Mouse (Mus musculus): Measurements from ENCODE around the gene Crebrf. TPM values are rescaled to one million over a fixed set of nuclear protein-coding genes. Genes with fewer than 3 reads are reported as not detected.
A peak's percentile ranks its signal among the peaks of the same experiment; 100 is the strongest.

The Crebrf gene
- polyA plus RNA-seq, 1 experiment from 2014 or later, result 10.2 TPM

- Histone ChIP-seq H3K27ac (ENCODE audit: low read depth, low read length) (no peak overlapping the region), H3K36me3 (ENCODE audit: control insufficient read depth, insufficient read depth, low read length) (no peaks in the 10 kb centered on the region), H3K4me1 (replicated peaks; ENCODE audit: control insufficient read depth, insufficient read depth, low read length) (no peaks in the 10 kb centered on the region), H3K4me3 (ENCODE audit: low read depth, low read length) (no peak overlapping the region), H3K27me3 (ENCODE audit: control insufficient read depth, insufficient read depth, low read length) (no peaks in the 10 kb centered on the region), H3K9ac (ENCODE audit: low read depth, low read length) (no peak overlapping the region), H3K4me2 (replicated peaks; ENCODE audit: low read depth, low read length) (no peak overlapping the region), H3K9me3 (ENCODE audit: control insufficient read depth, low read length) (no peaks in the 10 kb centered on the region)
- ATAC-seq (ENCODE audit: low FRiP score), result no peak
- DNase-seq (ENCODE audit: low spot score), result no peak
- 56% methylated on average over 1 of the region's 1 CpGs for WGBS
These were observed 27.8 kb downstream of the Crebrf start for GRCm38 (mm10) chr17:26743294-26743693.

- ATAC-seq (ENCODE audit: low FRiP score) (no peak), DNase-seq (ENCODE audit: low spot score) (no peak)
- no peak overlapping the region for H3K9ac ChIP-seq (ENCODE audit: low read depth, low read length)
- 91% methylated on average over 3 of the region's 3 CpGs for WGBS
- H3K4me1 ChIP-seq (replicated peaks; ENCODE audit: control insufficient read depth, insufficient read depth, low read length), result no peaks in the 10 kb centered on the region
- no peak overlapping the region for H3K27ac ChIP-seq (ENCODE audit: low read depth, low read length)
- H3K4me2 ChIP-seq (replicated peaks; ENCODE audit: low read depth, low read length), result no peak overlapping the region
- H3K9me3 ChIP-seq (ENCODE audit: control insufficient read depth, low read length), result no peaks in the 10 kb centered on the region
- H3K36me3 ChIP-seq (ENCODE audit: control insufficient read depth, insufficient read depth, low read length), result no peaks in the 10 kb centered on the region
- no peaks in the 10 kb centered on the region for H3K27me3 ChIP-seq (ENCODE audit: control insufficient read depth, insufficient read depth, low read length)
- H3K4me3 ChIP-seq (ENCODE audit: low read depth, low read length), result no peak overlapping the region
These were observed 34.5 kb downstream of the Crebrf start for GRCm38 (mm10) chr17:26749975-26750374.

GRCm38 (mm10) chr17:26752297-26752696 is 36.8 kb downstream of the Crebrf start:
- H3K4me3 ChIP-seq (ENCODE audit: low read depth, low read length), result no peak overlapping the region
- 70% methylated on average over 1 of the region's 1 CpGs for WGBS
- DNase-seq (ENCODE audit: low spot score) (no peak), ATAC-seq (ENCODE audit: low FRiP score) (no peak)
- no peak overlapping the region for H3K9ac ChIP-seq (ENCODE audit: low read depth, low read length)
- no peaks in the 10 kb centered on the region for H3K4me1 ChIP-seq (replicated peaks; ENCODE audit: control insufficient read depth, insufficient read depth, low read length)
- no peaks in the 10 kb centered on the region for H3K36me3 ChIP-seq (ENCODE audit: control insufficient read depth, insufficient read depth, low read length)
- no peaks in the 10 kb centered on the region for H3K9me3 ChIP-seq (ENCODE audit: control insufficient read depth, low read length)
- H3K27ac ChIP-seq (ENCODE audit: low read depth, low read length), result no peak overlapping the region
- H3K4me2 ChIP-seq (replicated peaks; ENCODE audit: low read depth, low read length), result no peak overlapping the region
- H3K27me3 ChIP-seq (ENCODE audit: control insufficient read depth, insufficient read depth, low read length), result no peaks in the 10 kb centered on the region

- H3K9me3 ChIP-seq (ENCODE audit: control insufficient read depth, low read length), result no peaks in the 10 kb centered on the region
- no peak overlapping the region for H3K4me3 ChIP-seq (ENCODE audit: low read depth, low read length)
- no peaks in the 10 kb centered on the region for H3K27me3 ChIP-seq (ENCODE audit: control insufficient read depth, insufficient read depth, low read length)
- H3K4me1 ChIP-seq (replicated peaks; ENCODE audit: control insufficient read depth, insufficient read depth, low read length), result no peaks in the 10 kb centered on the region
- DNase-seq (ENCODE audit: low spot score) (no peak), ATAC-seq (ENCODE audit: low FRiP score) (no peak)
- H3K36me3 ChIP-seq (ENCODE audit: control insufficient read depth, insufficient read depth, low read length), result no peaks in the 10 kb centered on the region
- no peak overlapping the region for H3K9ac ChIP-seq (ENCODE audit: low read depth, low read length)
- no peak overlapping the region for H3K27ac ChIP-seq (ENCODE audit: low read depth, low read length)
- H3K4me2 ChIP-seq (replicated peaks; ENCODE audit: low read depth, low read length), result no peak overlapping the region
- WGBS, result 89% methylated on average over 2 of the region's 2 CpGs
These were observed 38.0 kb downstream of the Crebrf start for GRCm38 (mm10) chr17:26753476-26753875.

- WGBS, result 86% methylated on average over 5 of the region's 5 CpGs
- H3K27me3 ChIP-seq (ENCODE audit: control insufficient read depth, insufficient read depth, low read length), result no peaks in the 10 kb centered on the region
- H3K4me2 ChIP-seq (replicated peaks; ENCODE audit: low read depth, low read length), result no peak overlapping the region
- no peak overlapping the region for H3K27ac ChIP-seq (ENCODE audit: low read depth, low read length)
- no peaks in the 10 kb centered on the region for H3K4me1 ChIP-seq (replicated peaks; ENCODE audit: control insufficient read depth, insufficient read depth, low read length)
- H3K9ac ChIP-seq (ENCODE audit: low read depth, low read length), result no peak overlapping the region
- H3K36me3 ChIP-seq (ENCODE audit: control insufficient read depth, insufficient read depth, low read length), result no peaks in the 10 kb centered on the region
- DNase-seq (ENCODE audit: low spot score) (no peak), ATAC-seq (ENCODE audit: low FRiP score) (no peak)
- no peaks in the 10 kb centered on the region for H3K9me3 ChIP-seq (ENCODE audit: control insufficient read depth, low read length)
- H3K4me3 ChIP-seq (ENCODE audit: low read depth, low read length), result no peak overlapping the region
These were observed 51.8 kb downstream of the Crebrf start for GRCm38 (mm10) chr17:26767100-26767753.

GRCm38 (mm10) chr17:26767754-26768124 is 52.3 kb downstream of the Crebrf start:
- WGBS, result 76% methylated on average over 2 of the region's 2 CpGs
- Histone ChIP-seq H3K36me3 (ENCODE audit: control insufficient read depth, insufficient read depth, low read length) (no peaks in the 10 kb centered on the region), H3K4me3 (ENCODE audit: low read depth, low read length) (no peak overlapping the region), H3K4me1 (replicated peaks; ENCODE audit: control insufficient read depth, insufficient read depth, low read length) (no peaks in the 10 kb centered on the region), H3K9me3 (ENCODE audit: control insufficient read depth, low read length) (no peaks in the 10 kb centered on the region), H3K27me3 (ENCODE audit: control insufficient read depth, insufficient read depth, low read length) (no peaks in the 10 kb centered on the region), H3K4me2 (replicated peaks; ENCODE audit: low read depth, low read length) (no peak overlapping the region), H3K9ac (ENCODE audit: low read depth, low read length) (no peak overlapping the region), H3K27ac (ENCODE audit: low read depth, low read length) (no peak overlapping the region)
- DNase-seq (ENCODE audit: low spot score) (no peak), ATAC-seq (ENCODE audit: low FRiP score) (no peak)

GRCm38 (mm10) chr17:26776211-26776610 is 60.8 kb downstream of the Crebrf start:
- Histone ChIP-seq H3K4me1 (replicated peaks; ENCODE audit: control insufficient read depth, insufficient read depth, low read length) (no peaks in the 10 kb centered on the region), H3K9ac (ENCODE audit: low read depth, low read length) (no peak overlapping the region), H3K4me2 (replicated peaks; ENCODE audit: low read depth, low read length) (no peak overlapping the region), H3K36me3 (ENCODE audit: control insufficient read depth, insufficient read depth, low read length) (no peaks in the 10 kb centered on the region), H3K4me3 (ENCODE audit: low read depth, low read length) (no peak overlapping the region), H3K27ac (ENCODE audit: low read depth, low read length) (no peak overlapping the region), H3K27me3 (ENCODE audit: control insufficient read depth, insufficient read depth, low read length) (no peaks in the 10 kb centered on the region), H3K9me3 (ENCODE audit: control insufficient read depth, low read length) (no peaks in the 10 kb centered on the region)
- 44% methylated on average over 10 of the region's 10 CpGs for WGBS
- DNase-seq (ENCODE audit: low spot score) (peak; percentile 30), ATAC-seq (ENCODE audit: low FRiP score) (peak; percentile 27; the same call in 1 of the 2 replicates)

GRCm38 (mm10) chr17:26778001-26778400 is 62.6 kb downstream of the Crebrf start:
- no peak for ATAC-seq (ENCODE audit: low FRiP score)
- no peak overlapping the region for H3K4me3 ChIP-seq (ENCODE audit: low read depth, low read length)

GRCm38 (mm10) chr17:26778430-26779100 is 63.1 kb downstream of the Crebrf start:
- DNase-seq (ENCODE audit: low spot score) (no peak), ATAC-seq (ENCODE audit: low FRiP score) (no peak)
- Histone ChIP-seq H3K4me2 (replicated peaks; ENCODE audit: low read depth, low read length) (no peak overlapping the region), H3K27me3 (ENCODE audit: control insufficient read depth, insufficient read depth, low read length) (no peaks in the 10 kb centered on the region), H3K36me3 (ENCODE audit: control insufficient read depth, insufficient read depth, low read length) (no peaks in the 10 kb centered on the region), H3K9ac (ENCODE audit: low read depth, low read length) (no peak overlapping the region), H3K4me3 (ENCODE audit: low read depth, low read length) (no peak overlapping the region), H3K9me3 (ENCODE audit: control insufficient read depth, low read length) (no peaks in the 10 kb centered on the region), H3K4me1 (replicated peaks; ENCODE audit: control insufficient read depth, insufficient read depth, low read length) (peaks cover 4% of the 10 kb centered on the region; the same call in 1 of the 2 replicates), H3K27ac (ENCODE audit: low read depth, low read length) (no peak overlapping the region)
- 94% methylated on average over 3 of the region's 3 CpGs for WGBS

More at GRCm38 (mm10) chr17:26778001-26778400, 62.6 kb downstream of the Crebrf start:
- Histone ChIP-seq H3K36me3 (ENCODE audit: control insufficient read depth, insufficient read depth, low read length) (no peaks in the 10 kb centered on the region), H3K4me2 (replicated peaks; ENCODE audit: low read depth, low read length) (no peak overlapping the region), H3K27ac (ENCODE audit: low read depth, low read length) (no peak overlapping the region), H3K9ac (ENCODE audit: low read depth, low read length) (no peak overlapping the region), H3K27me3 (ENCODE audit: control insufficient read depth, insufficient read depth, low read length) (no peaks in the 10 kb centered on the region), H3K4me1 (replicated peaks; ENCODE audit: control insufficient read depth, insufficient read depth, low read length) (peaks cover 4% of the 10 kb centered on the region; the same call in 1 of the 2 replicates), H3K9me3 (ENCODE audit: control insufficient read depth, low read length) (no peaks in the 10 kb centered on the region)
- WGBS, result 89% methylated on average over 4 of the region's 4 CpGs
- no peak for DNase-seq (ENCODE audit: low spot score)
